Mouse (Mus musculus): ENCODE data around the gene Thsd7a.

Gene Thsd7a

DNA sequence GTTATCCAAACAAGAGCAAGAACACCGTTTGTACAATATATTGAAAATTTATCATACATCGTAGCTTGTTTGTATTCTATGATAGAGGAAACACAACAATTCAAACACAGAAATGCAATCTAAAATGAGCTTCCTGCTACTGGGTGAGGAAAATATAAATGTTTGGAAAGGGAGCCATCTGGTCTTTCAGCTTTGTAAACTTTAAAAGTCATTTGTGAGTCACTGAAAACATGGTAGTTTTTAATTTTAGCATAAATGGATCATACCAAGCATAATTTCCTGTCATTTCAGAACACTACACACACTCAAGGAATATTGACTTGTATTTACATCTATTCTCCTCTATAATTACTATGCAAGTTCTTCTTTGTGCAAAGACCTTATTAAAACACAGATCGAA lies 363.6 kb downstream of the Thsd7a start:
- no peak for DNase-seq (ENCODE audit: low spot score)

DNA sequence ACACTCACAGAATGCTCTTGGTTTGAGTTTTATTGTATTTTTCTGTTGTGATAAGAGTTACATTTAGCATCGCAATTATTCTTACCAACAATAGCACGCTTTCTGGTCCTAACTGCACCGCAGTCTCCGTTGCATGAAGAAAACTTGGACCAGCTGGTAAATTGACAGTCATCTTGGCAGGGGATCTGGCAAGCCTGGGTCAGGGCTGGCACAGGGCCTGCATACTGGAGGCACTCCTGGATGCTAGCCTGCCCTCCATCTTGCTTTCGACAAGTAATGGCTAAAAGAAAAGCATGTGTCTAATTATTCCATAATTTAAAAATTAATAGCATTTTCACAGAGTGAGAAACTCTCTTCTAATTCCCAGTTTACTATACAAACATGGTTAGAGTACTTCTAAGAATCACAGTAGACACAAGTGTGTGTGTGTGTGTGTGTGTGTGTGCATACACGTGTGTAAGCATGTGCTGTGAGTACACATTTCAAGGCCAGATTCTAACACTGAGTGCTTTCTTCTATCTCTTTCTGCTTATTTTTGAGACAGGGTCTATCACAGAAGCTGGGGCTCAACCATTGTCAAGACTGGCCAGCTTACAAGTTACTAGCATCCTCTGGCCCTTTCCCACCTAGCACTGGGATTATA lies 368.0 kb downstream of the Thsd7a start:
- DNase-seq (ENCODE audit: low spot score): no peak

GRCm38 (mm10) chr6:12380717-12381116 lies 368.5 kb downstream of the Thsd7a start:
- no peak for DNase-seq (ENCODE audit: low spot score)

GRCm38 (mm10) chr6:12358737-12359136 lies 390.5 kb downstream of the Thsd7a start:
- no peak for DNase-seq (ENCODE audit: low spot score)

- no peak for DNase-seq (ENCODE audit: low spot score)
Observed at GRCm38 (mm10) chr6:12353573-12353972, 395.6 kb downstream of the Thsd7a start.

- no peak for DNase-seq (ENCODE audit: low spot score)
Observed at GRCm38 (mm10) chr6:12352165-12352719, 397.0 kb downstream of the Thsd7a start.

DNA sequence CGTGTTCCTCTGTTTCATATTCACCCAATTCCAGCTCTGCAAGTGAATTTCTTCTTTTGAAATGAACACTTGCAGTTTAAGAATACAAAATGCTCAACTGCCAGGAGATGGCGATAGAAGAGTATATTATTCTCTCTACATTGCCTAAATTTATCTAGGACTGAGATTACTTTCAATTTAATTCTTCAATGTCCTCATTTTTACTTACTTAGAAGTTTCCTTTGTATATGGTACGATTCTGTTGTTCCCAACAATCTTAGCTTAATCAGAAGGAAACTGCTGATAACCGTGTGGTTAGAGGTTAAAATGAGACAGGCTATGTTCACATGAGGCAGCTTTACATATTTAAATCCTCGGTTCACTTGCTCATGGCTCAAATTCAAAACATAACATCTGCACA lies 398.5 kb downstream of the Thsd7a start:
- no peak for DNase-seq (ENCODE audit: low spot score)

- DNase-seq (ENCODE audit: low spot score): no peak
Observed at GRCm38 (mm10) chr6:12349105-12349759, 400.0 kb downstream of the Thsd7a start.

GRCm38 (mm10) chr6:12348667-12349066 lies 400.5 kb downstream of the Thsd7a start:
- DNase-seq (ENCODE audit: low spot score): no peak

- no peak for DNase-seq (ENCODE audit: low spot score)
Observed at GRCm38 (mm10) chr6:12336590-12337584, 412.3 kb downstream of the Thsd7a start.

DNA sequence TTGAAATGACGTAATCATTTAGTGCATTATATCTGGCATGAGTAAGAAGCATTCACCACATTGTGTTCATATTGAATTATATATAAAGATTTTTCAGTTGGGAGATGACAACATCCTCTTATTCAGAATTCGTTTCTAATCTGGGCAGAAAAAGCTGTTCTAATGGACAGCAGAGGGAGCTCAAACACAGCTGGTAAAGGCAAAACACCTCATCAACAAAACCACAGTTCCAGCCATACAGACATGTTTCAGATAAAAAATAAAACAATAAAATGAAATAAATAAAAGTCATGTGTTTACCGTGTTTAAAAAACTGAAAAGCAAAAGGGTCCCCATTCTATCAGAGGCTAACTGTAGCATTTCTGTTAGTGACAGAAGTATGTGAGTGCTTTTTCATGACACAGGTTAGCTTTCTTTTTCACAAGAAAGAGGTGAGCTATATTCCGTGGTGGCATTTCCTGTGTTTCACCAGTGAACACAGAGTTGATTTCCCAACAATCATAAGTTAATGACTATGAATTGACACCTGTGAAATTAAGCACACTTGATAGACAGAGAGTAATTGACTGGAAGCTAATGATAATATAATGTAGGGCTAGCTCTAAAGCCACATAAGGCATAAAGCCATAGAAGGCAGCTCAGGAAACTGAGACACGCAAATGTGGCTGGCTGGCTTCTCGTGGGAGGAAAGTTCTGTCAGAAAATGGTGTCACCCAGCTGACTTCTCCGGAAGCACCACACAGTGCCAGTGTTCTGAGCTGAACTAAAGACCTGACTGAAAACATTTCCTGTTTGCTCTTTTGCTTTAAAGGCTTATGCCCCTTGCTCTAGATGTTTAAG lies 433.9 kb downstream of the Thsd7a start:
- DNase-seq (ENCODE audit: low spot score): no peak

GRCm38 (mm10) chr6:12307502-12307901 lies 441.7 kb downstream of the Thsd7a start:
- DNase-seq (ENCODE audit: low spot score): no peak

GRCm38 (mm10) chr6:12262641-12263400 lies 486.4 kb downstream of the Thsd7a start:
- DNase-seq (ENCODE audit: low spot score): no peak

Data from urinary bladder, postnatal 10 days (tissue).